Mouse (Mus musculus) heart, postnatal 10 days (tissue): ENCODE measurements around the gene Hist1h3g. TPM values are rescaled to one million over a fixed set of nuclear protein-coding genes. Genes with fewer than 3 reads are reported as not detected.
"Not testable (repeated sequence)": the region's sequence is repeated elsewhere in the genome, so short reads cannot be mapped to it uniquely, and the experiment has no call there.

Source experiments
- DNase-seq, 2 experiments: peaks; one replicate each; pipeline ENCODE4 v3.0.0; 2021
- intact Hi-C: fragments of 180-260 bp; cut with DNase I; formaldehyde crosslinking; loops from one replicate; pipeline ENCODE4 v1.15.1; 2025
- total RNA-seq, 2 experiments: library from RNA; stranded (reverse); gene quantifications; 2 replicates each; pipeline ENCODE4 v1.2.3; 2021

Gene Hist1h3g
- total RNA-seq, 2 experiments from 2014 or later, result 45.9 to 66.2 TPM

GRCm38 (mm10) chr13:23532262-23533075, 2.8 kb upstream of the Hist1h3g start:
- intact Hi-C loops, result loop anchor here (5.0 to 10.0 kb wide), 3 partner anchors 50 to 1490 kb away; partner anchors contain the start of genes Hist1h2ag, Hist1h2bb, Hist1h2bj and Hist1h3c
- no peak for DNase-seq

GRCm38 (mm10) chr13:23533560-23534367, 1.5 kb upstream of the Hist1h3g start, which contains the start of gene Hist1h2af:
Gene Hist1h2af (plus strand): TSS chr13:23533906.
- DNase-seq, result peak; percentile 77 to 79
- intact Hi-C loops, result loop anchor here (5.0 to 10.0 kb wide), 3 partner anchors 49 to 1491 kb away; partner anchors contain the start of genes Hist1h2ag, Hist1h2bb, Hist1h2bj and Hist1h3c

GRCm38 (mm10) chr13:23534368-23535131, 672 bp upstream of the Hist1h3g start:
- no peak for DNase-seq
- intact Hi-C loops, result loop anchor here (5.0 to 10.0 kb wide), 3 partner anchors 48 to 1492 kb away; partner anchors contain the start of genes Hist1h2ag, Hist1h2bb, Hist1h2bj and Hist1h3c

- no peak for DNase-seq
- intact Hi-C loops, result loop anchor here (10.0 kb wide), 1 partner anchor 209 kb away; the partner anchor contains the start of genes Hist1h2bb and Hist1h3c
Measured at GRCm38 (mm10) chr13:23536076-23536822, 1.0 kb downstream of the Hist1h3g start.

- DNase-seq, result no peak
- intact Hi-C loops, result loop anchor here (10.0 kb wide), 1 partner anchor 208 kb away; the partner anchor contains the start of genes Hist1h2bb and Hist1h3c
Measured at GRCm38 (mm10) chr13:23537006-23537710, 1.9 kb downstream of the Hist1h3g start.

GRCm38 (mm10) chr13:23538249-23538648, 3.0 kb downstream of the Hist1h3g start:
- intact Hi-C loops, result loop anchor here (10.0 kb wide), 1 partner anchor 207 kb away; the partner anchor contains the start of genes Hist1h2bb and Hist1h3c
- DNase-seq, result no peak

- not testable (repeated sequence) for DNase-seq
- intact Hi-C loops, result loop anchor here (10.0 kb wide), 1 partner anchor 205 kb away; the partner anchor contains the start of genes Hist1h2bb and Hist1h3c
Measured at GRCm38 (mm10) chr13:23539821-23540220, 4.6 kb downstream of the Hist1h3g start.

GRCm38 (mm10) chr13:23541497-23541896, 6.3 kb downstream of the Hist1h3g start:
- DNase-seq, result no peak
- intact Hi-C loops, result no loop called here

GRCm38 (mm10) chr13:23542225-23542980, 7.2 kb downstream of the Hist1h3g start:
- intact Hi-C loops, DNase-seq: not testable (repeated sequence)

GRCm38 (mm10) chr13:23542999-23543607, 7.9 kb downstream of the Hist1h3g start, which contains the start of gene Hist1h2bh:
Gene Hist1h2bh (minus strand): TSS chr13:23543392.
- intact Hi-C loops, result not testable (repeated sequence)
- DNase-seq, result peak; percentile 85 to 86

GRCm38 (mm10) chr13:23543965-23544786, 9.0 kb downstream of the Hist1h3g start, which contains the start of gene Hist1h3f:
Gene Hist1h3f (plus strand): TSS chr13:23544052.
- peak; percentile 87 to 88 for DNase-seq
- intact Hi-C loops, result no loop called here

- intact Hi-C loops, result not testable (repeated sequence)
Measured at GRCm38 (mm10) chr13:23544787-23545120, 9.5 kb downstream of the Hist1h3g start.

GRCm38 (mm10) chr13:23546694-23547093, 11.5 kb downstream of the Hist1h3g start:
- intact Hi-C loops, result no loop called here

More at GRCm38 (mm10) chr13:23544787-23545120, 9.5 kb downstream of the Hist1h3g start:
- DNase-seq, result peak in 1 of 2 experiments; percentile 25

GRCm38 (mm10) chr13:23550761-23551145, 15.5 kb downstream of the Hist1h3g start:
- DNase-seq, result peak in 1 of 2 experiments; percentile 4
- intact Hi-C loops, result no loop called here

More at GRCm38 (mm10) chr13:23546694-23547093, 11.5 kb downstream of the Hist1h3g start:
- no peak for DNase-seq

- intact Hi-C loops, result not testable (repeated sequence)
- DNase-seq, result peak; percentile 90 to 91
Measured at GRCm38 (mm10) chr13:23551146-23551834, 16.1 kb downstream of the Hist1h3g start, which contains the start of gene Hist1h4f. Gene Hist1h4f (minus strand): TSS chr13:23551648.
